Mouse (Mus musculus) layer of hippocampus, adult 9-11 months (tissue): ENCODE measurements at regions not wholly inside any gene's neighbourhood (a gene's known extent, or its start where the extent isn't known, plus 50 kb on each side); places are given as distances from the start of the nearest gene placed in this dataset.

ENCODE experiments used
- DNase-seq: peaks from one replicate; pipeline ENCODE4 v3.0.0; 2022

DNA sequence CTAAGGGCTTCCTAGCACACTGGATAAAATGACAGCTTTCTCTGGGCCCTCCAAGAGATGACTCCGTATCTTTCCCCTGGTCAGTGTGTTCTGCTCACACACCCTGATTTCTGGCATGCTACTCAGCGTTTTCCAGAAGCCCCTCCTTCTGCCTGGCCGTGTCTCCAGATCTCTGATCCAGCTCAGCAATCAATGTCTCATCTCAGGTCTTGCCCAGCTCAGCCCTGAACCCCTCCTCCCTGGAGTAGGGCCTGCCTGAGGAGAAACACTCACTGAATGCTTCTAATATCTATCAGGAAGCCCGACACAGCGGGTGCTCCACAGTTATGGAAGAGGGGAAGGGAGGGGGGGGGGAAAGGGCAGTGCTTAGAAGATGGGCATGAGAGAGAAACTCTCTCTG lies 101.9 kb upstream of the 1700021F07Rik start:
- no peak for DNase-seq

DNA sequence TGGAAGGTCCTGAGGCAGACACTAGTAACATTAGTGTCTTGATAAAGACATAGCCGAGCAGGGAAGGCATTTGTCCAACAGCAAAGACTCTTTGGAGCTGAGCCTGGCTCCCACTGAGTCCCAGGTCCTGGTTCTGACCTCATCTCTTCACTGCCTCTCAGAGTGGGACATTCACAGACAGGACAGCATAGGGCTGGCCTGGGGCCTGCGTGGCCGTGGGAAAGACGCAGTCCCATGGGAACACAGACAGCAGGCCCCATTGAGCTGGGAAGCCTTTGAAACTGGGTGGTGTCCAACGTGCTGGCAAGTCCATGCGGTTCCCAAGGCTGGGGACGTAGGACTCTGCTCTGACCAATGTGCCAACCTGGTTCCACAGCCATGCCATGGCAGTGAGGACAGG lies 97.5 kb upstream of the 1700021F07Rik start:
- DNase-seq = peak; percentile 43

DNA sequence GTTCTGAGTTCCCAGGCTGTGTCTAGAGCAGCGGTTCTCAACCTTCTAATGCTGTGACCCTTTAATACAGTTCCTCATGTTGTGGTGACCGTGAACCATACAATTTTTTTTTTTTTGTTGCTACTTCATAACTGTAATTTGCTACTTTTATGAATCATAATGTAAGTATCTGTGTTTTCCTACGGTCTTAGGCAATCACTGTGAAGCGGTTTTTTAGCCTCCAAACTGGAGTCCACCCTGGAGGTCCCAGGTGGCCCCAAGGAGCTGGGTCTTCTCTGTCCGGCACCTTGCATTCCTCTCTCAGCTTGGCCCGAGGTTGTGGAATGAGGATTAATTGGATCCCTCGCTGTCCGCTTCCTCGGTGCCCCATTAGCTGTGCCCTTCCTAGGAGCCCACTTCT lies 96.6 kb upstream of the 1700021F07Rik start:
- DNase-seq = no peak

GRCm38 (mm10) chr2:173426191-173427065 lies 96.0 kb upstream of the 1700021F07Rik start:
- DNase-seq = peak; percentile 26

GRCm38 (mm10) chr2:173427888-173428450 lies 94.4 kb upstream of the 1700021F07Rik start:
- no peak for DNase-seq

DNA sequence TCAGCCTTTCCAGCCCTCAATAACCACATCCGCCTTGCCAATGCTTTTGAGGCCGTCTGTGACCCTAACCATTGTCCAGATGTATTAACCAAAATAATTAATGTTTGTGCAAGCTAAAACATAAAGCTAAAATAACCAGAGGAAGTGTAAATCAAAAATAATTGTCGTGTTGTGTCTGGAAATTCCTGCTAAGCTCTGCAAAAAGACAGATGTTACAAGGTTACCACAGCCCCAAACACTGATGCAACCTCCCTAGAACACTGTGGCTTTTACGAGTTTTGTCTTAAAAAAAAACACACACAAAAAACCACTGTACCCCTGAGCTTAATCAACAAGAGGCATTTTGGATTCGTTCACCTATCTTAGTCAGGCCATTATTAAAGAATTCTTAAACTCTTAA lies 90.5 kb upstream of the 1700021F07Rik start:
- DNase-seq = no peak

DNA sequence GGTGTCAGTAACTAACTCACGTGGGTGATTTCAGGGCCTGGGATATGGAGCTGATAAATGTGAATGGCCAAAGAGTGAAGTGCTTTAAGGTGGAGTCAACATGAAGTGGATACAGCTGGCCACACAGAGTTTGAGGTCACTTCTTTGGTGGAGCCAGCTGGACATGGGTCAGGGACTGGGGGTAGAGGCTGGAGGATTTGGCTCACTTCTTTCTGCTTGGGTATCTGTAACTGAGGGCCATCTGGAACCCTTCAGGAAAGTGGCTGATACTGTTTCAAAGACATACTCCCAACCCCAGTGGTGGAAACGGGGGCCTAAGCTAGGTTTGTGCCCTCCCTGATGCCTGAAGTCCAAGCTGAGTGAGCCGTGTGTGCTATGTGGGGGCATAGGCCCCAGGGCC lies 90.1 kb upstream of the 1700021F07Rik start:
- DNase-seq = no peak

DNA sequence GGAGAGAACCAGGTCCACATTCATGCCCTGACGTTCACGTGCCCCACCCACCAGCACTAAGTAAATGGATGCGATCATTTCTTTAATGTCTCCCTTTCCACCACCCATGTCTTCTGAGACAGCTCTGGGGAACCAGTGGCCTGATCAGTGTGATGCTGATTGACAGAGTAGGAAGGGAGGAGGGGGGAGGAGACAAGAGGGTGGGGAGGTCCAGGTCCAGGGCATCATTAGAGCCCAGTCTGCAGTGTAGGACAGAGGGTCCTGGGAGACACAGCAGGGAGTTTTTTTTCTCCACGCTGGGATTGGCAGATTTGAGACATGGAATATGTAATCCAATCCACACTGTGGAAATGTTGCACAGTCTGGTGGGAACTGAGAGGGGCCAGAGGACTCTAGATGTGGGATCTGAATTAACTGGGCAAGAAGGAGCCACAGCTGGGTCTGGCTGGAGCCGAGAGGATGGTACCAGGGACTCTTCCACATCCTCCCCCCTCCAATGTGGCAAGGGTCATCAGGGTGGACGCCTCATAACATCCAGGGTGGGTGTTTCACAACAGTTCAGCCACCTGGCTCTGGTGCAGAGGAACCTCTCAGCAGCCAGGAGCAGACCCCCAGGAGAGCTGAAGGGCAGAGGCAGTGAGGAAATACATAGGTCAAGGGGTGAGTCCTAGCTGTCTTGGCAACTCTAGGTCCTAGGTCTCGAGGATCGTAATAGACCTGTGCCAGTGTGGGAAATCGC lies 89.3 kb upstream of the 1700021F07Rik start:
- DNase-seq = no peak

DNA sequence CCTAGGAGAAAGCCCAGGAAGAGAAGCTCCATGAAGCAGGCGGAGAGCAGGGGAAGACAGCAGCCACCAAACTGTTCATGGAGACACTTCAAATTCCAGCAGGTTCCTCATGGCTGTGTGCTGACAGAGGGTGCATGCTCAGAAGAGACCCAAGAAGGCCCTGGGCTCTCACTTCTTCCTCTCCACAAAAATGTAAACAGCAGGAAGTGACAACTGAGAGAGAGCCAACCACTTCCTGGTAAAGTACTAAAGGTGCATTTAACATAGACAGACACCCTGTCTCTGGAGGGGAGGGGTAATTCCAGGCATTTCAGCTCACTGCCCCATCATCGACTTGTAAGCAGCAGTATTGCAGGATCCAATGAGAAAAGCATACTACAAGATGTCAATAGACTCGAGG lies 85.8 kb upstream of the 1700021F07Rik start:
- no peak for DNase-seq

DNA sequence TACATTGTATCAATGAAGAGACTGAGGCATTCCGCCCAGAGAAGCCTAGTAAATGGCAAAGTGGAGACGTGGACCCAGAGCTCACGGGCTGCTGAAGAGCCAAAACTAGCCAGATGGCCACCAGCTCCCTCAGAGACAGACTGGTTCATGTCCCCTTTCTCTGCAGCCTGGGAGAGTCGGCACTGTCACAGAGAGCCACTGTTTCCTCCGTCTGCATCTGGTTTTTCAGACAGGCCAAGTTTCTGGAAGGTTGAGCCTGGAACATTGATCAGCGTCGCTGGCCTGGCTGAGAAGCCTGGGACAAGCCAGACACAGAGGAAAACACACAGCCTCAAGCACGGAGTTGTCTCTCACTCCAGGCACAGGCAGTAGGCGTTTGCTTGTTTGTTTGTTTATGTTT lies 83.4 kb upstream of the 1700021F07Rik start:
- DNase-seq = peak; percentile 24

DNA sequence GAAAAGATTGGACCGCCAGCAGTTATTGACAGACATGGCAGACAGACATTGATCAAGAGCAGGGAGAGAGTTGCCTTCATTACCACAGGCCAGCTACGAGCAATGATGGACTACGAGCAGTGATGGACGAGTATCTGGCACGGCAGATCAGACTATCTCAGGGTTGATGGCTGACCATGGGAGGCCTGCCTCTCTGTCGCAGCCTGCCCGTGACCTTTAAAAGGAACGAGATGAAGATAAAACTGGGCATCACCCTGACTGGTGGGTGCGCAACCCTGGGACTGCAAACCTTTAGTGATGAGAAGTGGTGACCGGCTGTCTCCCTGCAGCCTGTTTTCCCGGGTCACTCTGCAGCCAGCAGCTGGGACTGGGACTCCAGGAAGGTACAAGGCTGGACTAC lies 80.3 kb upstream of the 1700021F07Rik start:
- DNase-seq = no peak

- no peak for DNase-seq
Observed at GRCm38 (mm10) chr2:173443262-173443661, 79.1 kb upstream of the 1700021F07Rik start.

DNA sequence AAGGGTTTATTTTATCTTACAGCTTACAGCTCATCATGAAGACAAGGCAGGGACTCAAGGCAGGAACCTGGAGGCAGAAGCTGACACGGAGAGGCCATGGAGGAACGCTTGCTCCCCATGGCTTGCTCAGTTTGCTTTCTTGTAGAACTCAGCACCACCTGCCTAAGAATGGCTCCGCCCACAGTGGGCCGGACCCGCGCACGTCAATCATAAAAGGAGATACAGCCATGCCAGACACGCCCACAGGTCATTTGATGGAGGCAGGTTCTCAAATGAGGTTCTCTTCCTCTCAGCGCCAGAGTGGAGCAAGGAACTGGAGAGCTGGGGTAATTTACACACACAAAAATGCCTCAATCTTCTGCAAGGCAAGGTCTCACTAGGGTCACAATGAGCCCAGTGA lies 78.0 kb upstream of the 1700021F07Rik start:
- no peak for DNase-seq

DNA sequence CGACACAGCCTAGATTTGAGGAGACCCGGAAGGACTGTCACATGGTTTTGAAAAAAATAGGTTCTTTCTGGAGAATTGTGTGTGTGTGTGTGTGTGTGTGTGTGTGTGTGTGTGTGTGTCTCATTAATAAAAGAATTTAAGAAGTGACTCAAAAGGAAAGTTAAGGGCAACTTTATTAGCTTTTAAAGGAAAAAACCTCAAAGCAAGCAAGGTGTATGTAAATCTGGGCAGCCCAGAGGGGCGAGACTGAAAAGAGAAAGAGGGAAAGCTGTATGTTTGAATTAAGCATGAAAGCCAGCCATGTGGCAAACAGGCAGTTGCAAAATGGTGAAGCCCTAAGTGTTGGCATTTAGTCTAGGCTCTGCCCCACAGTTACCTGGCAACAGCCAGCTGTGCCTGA lies 77.3 kb upstream of the 1700021F07Rik start:
- DNase-seq = no peak

DNA sequence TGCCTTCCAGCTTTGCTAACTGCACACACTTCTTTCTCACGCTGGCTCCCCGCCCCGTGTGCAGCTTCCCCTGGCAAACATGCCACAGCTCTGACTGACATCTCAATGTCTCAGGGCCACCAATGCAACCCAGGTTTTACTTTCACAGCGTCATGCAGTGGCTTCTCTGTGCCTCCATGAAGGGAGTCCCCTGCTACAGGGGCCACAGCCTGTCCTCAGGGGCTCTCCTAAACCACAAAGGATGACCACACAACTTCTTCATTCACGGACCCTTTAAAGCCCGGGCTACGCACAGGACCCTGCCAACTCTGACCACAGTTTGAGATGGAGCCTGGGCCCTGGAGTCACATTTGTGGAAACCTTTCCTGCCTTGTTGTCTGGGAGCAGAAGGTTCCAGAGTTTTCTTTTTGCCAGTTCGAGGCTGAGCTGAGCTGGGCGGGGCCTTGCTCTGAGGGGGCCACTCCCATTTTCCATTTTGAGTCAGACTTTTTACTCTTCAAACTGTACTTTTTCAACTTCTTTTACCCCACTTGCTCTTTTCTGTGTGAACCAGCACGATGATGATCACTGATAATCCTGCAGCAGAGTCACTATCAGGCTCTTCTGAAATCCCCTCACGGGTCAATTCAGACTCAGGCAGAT lies 73.7 kb upstream of the 1700021F07Rik start:
- no peak for DNase-seq

- DNase-seq = no peak
Observed at GRCm38 (mm10) chr2:173449198-173449597, 73.2 kb upstream of the 1700021F07Rik start.

DNA sequence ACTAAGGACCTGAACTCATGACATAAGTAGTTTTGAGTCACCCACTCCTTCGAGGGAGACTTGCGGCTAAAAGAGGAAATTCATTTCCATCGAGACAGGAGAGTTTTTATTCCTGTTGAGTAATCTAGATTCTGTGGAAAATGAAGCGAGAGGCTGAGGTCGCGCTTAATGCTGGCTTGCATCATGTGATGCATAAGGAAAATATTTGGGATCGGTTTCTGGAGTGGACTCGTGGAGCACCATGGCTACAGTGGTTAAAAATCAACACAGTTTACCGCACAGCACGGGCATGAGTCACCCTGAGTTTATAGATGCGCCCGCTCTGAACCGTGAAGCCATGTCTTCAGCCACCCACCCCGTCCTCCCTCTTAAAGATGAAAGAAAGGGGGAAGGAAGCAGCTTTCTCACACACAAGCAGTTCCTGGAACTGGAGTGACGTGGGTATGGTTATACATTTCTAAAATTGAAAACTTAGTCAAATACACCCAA lies 70.3 kb upstream of the 1700021F07Rik start:
- DNase-seq = no peak

- no peak for DNase-seq
Observed at GRCm38 (mm10) chr2:173452800-173453199, 69.6 kb upstream of the 1700021F07Rik start.

- no peak for DNase-seq
Observed at GRCm38 (mm10) chr2:173453569-173454405, 68.6 kb upstream of the 1700021F07Rik start.

DNA sequence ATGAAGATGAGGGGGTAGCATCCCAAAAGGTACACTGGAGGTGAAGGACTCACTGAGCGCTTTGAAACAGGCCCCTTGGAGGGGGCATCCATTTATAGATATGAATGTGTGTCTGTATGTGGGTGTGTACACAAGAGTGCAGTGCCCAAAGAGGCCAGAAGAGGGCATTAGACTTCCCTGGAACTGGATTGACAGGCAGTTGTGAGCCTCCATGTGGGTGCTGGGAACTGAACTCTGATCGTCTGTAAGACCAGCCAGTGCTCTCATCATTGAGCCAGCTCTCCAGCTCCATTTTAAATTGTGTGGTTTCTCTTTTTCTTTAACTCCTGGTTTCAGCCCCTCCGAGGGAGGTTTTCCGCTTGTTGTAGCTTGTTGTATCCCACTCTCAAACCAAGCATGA lies 67.6 kb upstream of the 1700021F07Rik start:
- DNase-seq = no peak

- no peak for DNase-seq
Observed at GRCm38 (mm10) chr2:173455216-173455615, 67.2 kb upstream of the 1700021F07Rik start.

GRCm38 (mm10) chr2:173456083-173456482 lies 66.3 kb upstream of the 1700021F07Rik start:
- no peak for DNase-seq
